Mouse (Mus musculus) hindbrain, embryonic 15.5 days (tissue): ENCODE measurements at regions not wholly inside any gene's neighbourhood (a gene's known extent, or its start where the extent isn't known, plus 50 kb on each side); places are given as distances from the start of the nearest gene placed in this dataset.
A peak's percentile ranks its signal among the peaks of the same experiment; 100 is the strongest.

ENCODE experiments used
- ATAC-seq: fragments of 200-750 bp; cut with Nextera tagmentation; 2 replicates; pipeline ENCODE4 v1.8.0; 2017; ENCODE audit warnings: low read depth, moderate number of reproducible peaks, moderate TSS enrichment; ENCODE audit not compliant: low FRiP score
- H3K27ac ChIP-seq: fragments of 300-500 bp; sonication (generic); replicated peaks from 2 replicates; pipeline ENCODE4 v1.5.1; 2015; ENCODE audit warnings: mild to moderate bottlenecking, inconsistent platforms
- H3K27me3 ChIP-seq: fragments of 300-500 bp; sonication (generic); 2 replicates; pipeline ENCODE4 v1.6.1; 2015; ENCODE audit warnings: control low read depth, inconsistent platforms
- H3K36me3 ChIP-seq: fragments of 300-500 bp; sonication (generic); 2 replicates; pipeline ENCODE4 v1.6.1; 2015; ENCODE audit warnings: control low read depth, inconsistent platforms
- H3K4me1 ChIP-seq: fragments of 300-500 bp; sonication (generic); replicated peaks from 2 replicates; pipeline ENCODE4 v1.6.1; 2015; ENCODE audit warnings: control low read depth, inconsistent platforms
- H3K4me2 ChIP-seq: fragments of 300-500 bp; sonication (generic); 2 replicates; pipeline ENCODE4 v1.6.1; 2015; ENCODE audit warnings: moderate library complexity, mild to moderate bottlenecking, inconsistent platforms
- H3K4me3 ChIP-seq: fragments of 300-500 bp; sonication (generic); 2 replicates; pipeline ENCODE4 v1.5.1; 2015; ENCODE audit warnings: mild to moderate bottlenecking, inconsistent platforms
- H3K9ac ChIP-seq: fragments of 300-500 bp; sonication (generic); 2 replicates; pipeline ENCODE4 v1.6.1; 2015; ENCODE audit warnings: inconsistent platforms
- H3K9me3 ChIP-seq: fragments of 300-500 bp; sonication (generic); 2 replicates; pipeline ENCODE4 v1.6.1; 2016; ENCODE audit warnings: control low read depth, inconsistent platforms
- WGBS: fragments of 180-500 bp; shearing (Covaris S2); methylation state at CpG from one replicate; pipeline ENCODE4 v1.1.7; 2015; 5-methylcytosine and 5-hydroxymethylcytosine counted together

- H3K4me2 ChIP-seq, result no peak overlapping the region
- no peaks in the 10 kb centered on the region for H3K36me3 ChIP-seq
- no peak for ATAC-seq
- H3K9ac ChIP-seq, result no peak overlapping the region
- no peak overlapping the region for H3K4me3 ChIP-seq
- no peaks in the 10 kb centered on the region for H3K27me3 ChIP-seq
- WGBS, result 93% methylated on average over 1 of the region's 1 CpGs
- H3K27ac ChIP-seq, result no peak overlapping the region
- no peaks in the 10 kb centered on the region for H3K9me3 ChIP-seq
- H3K4me1 ChIP-seq, result no peaks in the 10 kb centered on the region
These were observed 153.1 kb upstream of the Klf12 start for GRCm38 (mm10) chr14:100437552-100437951.

- no peak overlapping the region for H3K4me3 ChIP-seq
- WGBS, result 91% methylated on average over 4 of the region's 4 CpGs
- no peaks in the 10 kb centered on the region for H3K9me3 ChIP-seq
- no peaks in the 10 kb centered on the region for H3K36me3 ChIP-seq
- H3K27me3 ChIP-seq, result no peaks in the 10 kb centered on the region
- no peak overlapping the region for H3K9ac ChIP-seq
- H3K4me2 ChIP-seq, result no peak overlapping the region
- ATAC-seq, result no peak
- H3K4me1 ChIP-seq, result no peaks in the 10 kb centered on the region
- no peak overlapping the region for H3K27ac ChIP-seq
These were observed 145.2 kb upstream of the Klf12 start for GRCm38 (mm10) chr14:100429662-100430061.

GRCm38 (mm10) chr14:100426399-100426798 is 141.9 kb upstream of the Klf12 start:
- H3K27ac ChIP-seq, result no peak overlapping the region
- H3K4me1 ChIP-seq, result no peaks in the 10 kb centered on the region
- no peaks in the 10 kb centered on the region for H3K9me3 ChIP-seq
- WGBS, result 80% methylated on average over 7 of the region's 7 CpGs
- no peaks in the 10 kb centered on the region for H3K27me3 ChIP-seq
- no peak overlapping the region for H3K9ac ChIP-seq
- no peak overlapping the region for H3K4me3 ChIP-seq
- no peak for ATAC-seq
- no peaks in the 10 kb centered on the region for H3K36me3 ChIP-seq
- no peak overlapping the region for H3K4me2 ChIP-seq

- 0 out of 2 replicates have a peak, but pooled peaks have one; percentile 38 for ATAC-seq
- WGBS, result 68% methylated on average over 4 of the region's 4 CpGs
- Histone ChIP-seq H3K36me3 (no peaks in the 10 kb centered on the region), H3K4me1 (no peaks in the 10 kb centered on the region), H3K27me3 (no peaks in the 10 kb centered on the region), H3K4me3 (no peak overlapping the region), H3K9me3 (no peaks in the 10 kb centered on the region), H3K9ac (no peak overlapping the region), H3K4me2 (no peak overlapping the region), H3K27ac (no peak overlapping the region)
These were observed 139.3 kb upstream of the Klf12 start for GRCm38 (mm10) chr14:100423790-100424189.

- ATAC-seq, result no peak
- H3K36me3 ChIP-seq, result no peaks in the 10 kb centered on the region
- WGBS, result 88% methylated on average over 4 of the region's 4 CpGs
These were observed 137.2 kb upstream of the Klf12 start for GRCm38 (mm10) chr14:100421666-100422065.

GRCm38 (mm10) chr14:100415099-100415498 is 130.6 kb upstream of the Klf12 start:
- WGBS, result 76% methylated on average over 4 of the region's 4 CpGs
- no peaks in the 10 kb centered on the region for H3K9me3 ChIP-seq
- H3K9ac ChIP-seq, result no peak overlapping the region
- H3K27ac ChIP-seq, result no peak overlapping the region
- H3K4me1 ChIP-seq, result no peaks in the 10 kb centered on the region
- no peak for ATAC-seq
- H3K4me3 ChIP-seq, result no peak overlapping the region
- H3K27me3 ChIP-seq, result no peaks in the 10 kb centered on the region
- H3K4me2 ChIP-seq, result no peak overlapping the region
- no peaks in the 10 kb centered on the region for H3K36me3 ChIP-seq

More at GRCm38 (mm10) chr14:100421666-100422065, 137.2 kb upstream of the Klf12 start:
- Histone ChIP-seq H3K27me3 (no peaks in the 10 kb centered on the region), H3K4me2 (no peak overlapping the region), H3K27ac (no peak overlapping the region), H3K9me3 (no peaks in the 10 kb centered on the region), H3K4me1 (no peaks in the 10 kb centered on the region), H3K9ac (no peak overlapping the region), H3K4me3 (no peak overlapping the region)

- Histone ChIP-seq H3K4me2 (no peak overlapping the region), H3K27ac (no peak overlapping the region), H3K36me3 (no peaks in the 10 kb centered on the region), H3K9me3 (no peaks in the 10 kb centered on the region), H3K27me3 (no peaks in the 10 kb centered on the region), H3K9ac (no peak overlapping the region), H3K4me1 (no peaks in the 10 kb centered on the region), H3K4me3 (no peak overlapping the region)
- ATAC-seq, result no peak
- WGBS, result 84% methylated on average over 1 of the region's 1 CpGs
These were observed 127.7 kb upstream of the Klf12 start for GRCm38 (mm10) chr14:100412211-100412610.

- WGBS, result 89% methylated on average over 5 of the region's 5 CpGs
- ATAC-seq, result no peak
These were observed 112.7 kb upstream of the Klf12 start for GRCm38 (mm10) chr14:100397191-100397590.

GRCm38 (mm10) chr14:100375218-100375983 is 90.9 kb upstream of the Klf12 start:
- 20% methylated on average over 8 of the region's 8 CpGs for WGBS
- peak overlapping the region; percentile 73 for H3K27ac ChIP-seq

More at GRCm38 (mm10) chr14:100397191-100397590, 112.7 kb upstream of the Klf12 start:
- Histone ChIP-seq H3K9me3 (no peaks in the 10 kb centered on the region), H3K27me3 (no peaks in the 10 kb centered on the region), H3K4me2 (no peak overlapping the region), H3K27ac (no peak overlapping the region), H3K4me3 (no peak overlapping the region), H3K4me1 (no peaks in the 10 kb centered on the region), H3K36me3 (no peaks in the 10 kb centered on the region), H3K9ac (no peak overlapping the region)

GRCm38 (mm10) chr14:100374494-100375217 is 90.2 kb upstream of the Klf12 start:
- H3K4me3 ChIP-seq, result peak overlapping the region; percentile 26
- WGBS, result 20% methylated on average over 18 of the region's 18 CpGs
- H3K9me3 ChIP-seq, result no peaks in the 10 kb centered on the region
- no peaks in the 10 kb centered on the region for H3K27me3 ChIP-seq
- no peaks in the 10 kb centered on the region for H3K36me3 ChIP-seq
- ATAC-seq, result peak; percentile 95
- peaks cover 13% of the 10 kb centered on the region for H3K4me1 ChIP-seq
- peak overlapping the region; percentile 58 for H3K4me2 ChIP-seq
- peak overlapping the region; percentile 73 for H3K27ac ChIP-seq
- H3K9ac ChIP-seq, result peak overlapping the region; percentile 31; the same call in 1 of the 2 replicates

More at GRCm38 (mm10) chr14:100375218-100375983, 90.9 kb upstream of the Klf12 start:
- H3K36me3 ChIP-seq, result no peaks in the 10 kb centered on the region
- H3K9me3 ChIP-seq, result no peaks in the 10 kb centered on the region
- ATAC-seq, result peak; percentile 87
- no peaks in the 10 kb centered on the region for H3K27me3 ChIP-seq
- peak overlapping the region; percentile 58 for H3K4me2 ChIP-seq
- H3K9ac ChIP-seq, result peak overlapping the region; percentile 31; the same call in 1 of the 2 replicates
- peak overlapping the region; percentile 26 for H3K4me3 ChIP-seq
- peaks cover 13% of the 10 kb centered on the region for H3K4me1 ChIP-seq

GRCm38 (mm10) chr14:100366234-100366864 is 81.9 kb upstream of the Klf12 start:
- no peaks in the 10 kb centered on the region for H3K36me3 ChIP-seq

GRCm38 (mm10) chr14:100362786-100363185 is 78.3 kb upstream of the Klf12 start:
- H3K36me3 ChIP-seq, result no peaks in the 10 kb centered on the region
- ATAC-seq, result no peak
- H3K4me3 ChIP-seq, result no peak overlapping the region
- no peak overlapping the region for H3K4me2 ChIP-seq
- H3K9ac ChIP-seq, result no peak overlapping the region
- 76% methylated on average over 3 of the region's 3 CpGs for WGBS
- no peaks in the 10 kb centered on the region for H3K27me3 ChIP-seq
- no peak overlapping the region for H3K27ac ChIP-seq
- H3K4me1 ChIP-seq, result no peaks in the 10 kb centered on the region
- no peaks in the 10 kb centered on the region for H3K9me3 ChIP-seq

More at GRCm38 (mm10) chr14:100366234-100366864, 81.9 kb upstream of the Klf12 start:
- ATAC-seq, result peak; percentile 56
- WGBS, result 59% methylated on average over 5 of the region's 5 CpGs
- Histone ChIP-seq H3K9ac (no peak overlapping the region), H3K4me1 (no peaks in the 10 kb centered on the region), H3K27ac (no peak overlapping the region), H3K4me2 (no peak overlapping the region), H3K27me3 (no peaks in the 10 kb centered on the region), H3K9me3 (no peaks in the 10 kb centered on the region), H3K4me3 (no peak overlapping the region)
